ENCODE assay signal across 21 mouse cellular contexts in the genomic region with DNA sequence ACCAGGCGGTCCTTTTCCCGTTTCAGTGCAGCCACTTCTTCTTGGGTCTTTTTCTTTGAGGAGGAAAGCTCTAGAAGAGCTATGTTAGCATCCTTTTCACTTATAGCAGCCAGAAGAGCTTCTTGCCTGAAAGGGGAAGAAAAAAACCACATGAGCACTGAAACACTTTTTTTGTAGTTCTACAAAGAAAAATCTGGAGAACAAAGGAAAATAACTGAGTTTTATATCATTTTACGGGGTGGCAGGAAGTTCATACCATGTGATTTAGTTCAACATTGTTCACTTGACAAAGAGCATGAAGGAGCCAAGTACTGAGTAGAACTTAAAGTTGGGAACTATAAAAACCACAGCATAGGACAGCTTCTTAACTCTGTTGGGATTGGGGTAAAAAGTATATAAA.
"Had no signal": no experiment of that assay in that cellular context is flagged by ENCODE, and none has a peak within 500 bp of the region (broad histone marks: within the 10 kb centered on the region; RNA-seq: fewer than 3 reads in every experiment).

No protein-coding gene starts in this region.

- H3K9me3 ChIP-seq: limb, embryonic 12.5 days; limb, embryonic 15.5 days; midbrain, embryonic 13.5 days; neural tube, embryonic 12.5 days; neural tube, embryonic 15.5 days had no signal

- H3K4me1 ChIP-seq: midbrain, embryonic 13.5 days; neural tube, embryonic 12.5 days; neural tube, embryonic 15.5 days had no signal

- H3K27ac ChIP-seq: kidney, postnatal 0 days; limb, embryonic 12.5 days; limb, embryonic 15.5 days; liver, embryonic 14.5 days; macrophage; midbrain, embryonic 13.5 days; neural tube, embryonic 12.5 days; neural tube, embryonic 15.5 days; stomach, postnatal 0 days had no signal

- H3K9ac ChIP-seq: limb, embryonic 12.5 days; limb, embryonic 15.5 days; liver, embryonic 14.5 days; liver, postnatal 0 days; lung, embryonic 14.5 days; midbrain, embryonic 13.5 days; neural tube, embryonic 12.5 days; neural tube, embryonic 15.5 days had no signal

- H3K27me3 ChIP-seq: limb, embryonic 12.5 days; limb, embryonic 15.5 days; midbrain, embryonic 13.5 days; neural tube, embryonic 12.5 days; neural tube, embryonic 15.5 days had no signal

- H3K4me2 ChIP-seq: limb, embryonic 12.5 days; limb, embryonic 15.5 days; liver, embryonic 11.5 days; lung, embryonic 14.5 days; midbrain, embryonic 13.5 days; neural tube, embryonic 12.5 days; neural tube, embryonic 15.5 days had no signal

- H3K4me3 ChIP-seq: limb, embryonic 12.5 days; limb, embryonic 15.5 days; midbrain, embryonic 13.5 days; neural tube, embryonic 12.5 days; neural tube, embryonic 15.5 days had no signal

- DNase-seq: kidney, adult 18-20 months; kidney, adult 9 months; kidney, postnatal 36 days; left cerebral cortex, postnatal 4 days; liver, postnatal 0 days; lung, embryonic 14.5 days; right cerebral cortex, adult 18-20 months; right cerebral cortex, postnatal 14 days; right cerebral cortex, postnatal 4 days had no signal

- ATAC-seq: intestine, embryonic 16.5 days; liver, postnatal 0 days; lung, postnatal 0 days; midbrain, embryonic 13.5 days had no signal
